8 mouse cellular contexts compared by ENCODE assay signal in the genomic region with DNA sequence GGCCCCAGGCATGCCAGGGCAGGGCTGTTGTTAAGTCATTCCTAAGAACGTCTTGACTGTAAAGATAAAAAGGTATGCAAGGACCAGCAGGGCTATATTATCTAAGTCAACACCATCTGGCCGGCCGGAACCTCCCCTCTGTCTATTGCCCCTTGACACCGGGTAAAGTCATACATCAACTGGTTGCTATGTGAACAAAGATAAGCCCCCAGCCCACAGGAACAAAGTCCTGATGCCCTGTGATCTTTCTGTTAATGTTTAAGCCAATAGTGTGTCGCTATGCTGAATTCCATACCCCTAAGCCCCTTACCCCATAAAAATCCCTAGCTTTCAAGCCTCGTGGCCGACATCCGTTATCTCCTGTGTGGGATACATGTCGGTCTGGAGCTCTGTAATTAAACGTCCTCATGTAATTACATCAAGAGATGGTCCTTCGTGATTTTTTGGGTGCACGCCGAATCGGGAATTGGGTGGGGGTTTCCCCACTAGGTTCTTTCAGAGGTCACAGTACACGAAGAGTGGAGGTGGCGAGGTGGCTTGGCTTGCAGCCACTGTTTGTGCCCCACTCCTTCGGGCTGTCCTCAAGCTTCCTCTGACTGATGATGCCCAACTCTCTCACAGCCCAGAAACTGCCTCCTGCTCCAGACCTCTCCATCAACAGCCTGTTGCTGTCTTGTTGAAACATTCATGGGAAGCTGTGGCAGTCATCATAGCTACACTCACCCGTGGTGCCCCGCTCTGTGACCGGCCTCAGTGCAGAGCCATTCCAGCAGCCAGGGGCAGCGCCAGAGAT.
A peak's percentile ranks its signal among the peaks of the same experiment; 100 is the strongest.
DNase-seq lines count a peak whose midpoint lies in the region; ATAC-seq and TF ChIP-seq lines count a peak whose summit lies in the region.
"Not testable (repeated sequence)": the region's sequence is repeated elsewhere in the genome, so short reads cannot be mapped to it uniquely, and the experiment has no call there.

No protein-coding gene starts in this region.

- H3K4me1 ChIP-seq in forebrain, embryonic 12.5 days; intestine, embryonic 14.5 days (replicated peaks; ENCODE audit: control insufficient read depth, insufficient read depth, low read length); intestine, postnatal 0 days (replicated peaks; ENCODE audit: control insufficient read depth, insufficient read depth, low read length); liver, embryonic 11.5 days (replicated peaks; ENCODE audit: control insufficient read depth, insufficient read depth, low read length): not testable (repeated sequence)
- H3K4me1 ChIP-seq in liver, embryonic 15.5 days (replicated peaks) = peaks cover 16% of the 10 kb centered on the region
- peaks cover 30% of the 10 kb centered on the region for H3K4me1 ChIP-seq in lung, embryonic 15.5 days
- peaks cover 34% of the 10 kb centered on the region for H3K4me1 ChIP-seq in neural tube, embryonic 13.5 days (replicated peaks)

- H3K4me2 ChIP-seq in forebrain, embryonic 12.5 days; intestine, embryonic 14.5 days (ENCODE audit: low read length); liver, embryonic 11.5 days; lung, embryonic 15.5 days; neural tube, embryonic 13.5 days: not testable (repeated sequence)
- H3K4me2 ChIP-seq in intestine, postnatal 0 days (replicated peaks; ENCODE audit: low read depth) = peak overlapping the region; percentile 41
- H3K4me2 ChIP-seq in liver, embryonic 15.5 days = 0 out of 2 replicates have a peak overlapping the region, but pooled peaks have one; percentile 7

- H3K27me3 ChIP-seq in forebrain, embryonic 12.5 days; intestine, embryonic 14.5 days (replicated peaks; ENCODE audit: control insufficient read depth, insufficient read depth, low read length); intestine, postnatal 0 days (replicated peaks; ENCODE audit: control insufficient read depth, insufficient read depth, low read length); liver, embryonic 11.5 days (replicated peaks; ENCODE audit: control insufficient read depth, insufficient read depth, low read length); lung, embryonic 15.5 days; neural tube, embryonic 13.5 days: not testable (repeated sequence)
- peaks cover 16% of the 10 kb centered on the region; the same call in 1 of the 2 replicates for H3K27me3 ChIP-seq in liver, embryonic 15.5 days

- TF ChIP-seq CTCF in intestine, postnatal 0 days (IDR thresholded peaks at IDR 0.05; ENCODE audit: low read depth) = 0 out of 2 replicates have a peak, but pooled peaks have one; percentile 5

- 0 out of 2 replicates have a peak overlapping the region, but pooled peaks have one; percentile 0 for H3K27ac ChIP-seq in forebrain, embryonic 12.5 days
- H3K27ac ChIP-seq in intestine, embryonic 14.5 days (ENCODE audit: low read depth) = peak overlapping the region; percentile 60; the same call in 1 of the 2 replicates
- not testable (repeated sequence) for H3K27ac ChIP-seq in intestine, postnatal 0 days (ENCODE audit: low read depth, low read length); liver, embryonic 15.5 days (replicated peaks)
- H3K27ac ChIP-seq in liver, embryonic 11.5 days (ENCODE audit: low read depth, low read length) = peak overlapping the region; percentile 61
- peak overlapping the region; percentile 72 for H3K27ac ChIP-seq in lung, embryonic 15.5 days
- peak overlapping the region; percentile 55; the same call in 1 of the 2 replicates for H3K27ac ChIP-seq in neural tube, embryonic 13.5 days (replicated peaks)

- not testable (repeated sequence) for H3K4me3 ChIP-seq in forebrain, embryonic 12.5 days (replicated peaks); intestine, embryonic 14.5 days (ENCODE audit: low read depth, low read length); intestine, postnatal 0 days (ENCODE audit: low read depth, low read length); liver, embryonic 11.5 days (ENCODE audit: low read depth, low read length); liver, embryonic 15.5 days (replicated peaks); lung, embryonic 15.5 days; neural tube, embryonic 13.5 days

- 86% methylated on average over 21 of the region's 21 CpGs for WGBS in forebrain, embryonic 12.5 days
- 23% methylated on average over 21 of the region's 21 CpGs for WGBS in intestine, embryonic 14.5 days
- WGBS in intestine, postnatal 0 days = 21% methylated on average over 21 of the region's 21 CpGs
- 31% methylated on average over 21 of the region's 21 CpGs for WGBS in liver, embryonic 11.5 days
- WGBS in liver, embryonic 15.5 days (ENCODE audit: insufficient replicate concordance) = 24% methylated on average over 21 of the region's 21 CpGs
- WGBS in lung, embryonic 15.5 days = 9% methylated on average over 21 of the region's 21 CpGs
- WGBS in neural tube, embryonic 13.5 days = 32% methylated on average over 21 of the region's 21 CpGs

- DNase-seq in intestine, embryonic 14.5 days (ENCODE audit: low spot score); liver, embryonic 11.5 days (ENCODE audit: low spot score): not testable (repeated sequence)
- peak; percentile 71 for DNase-seq in yolk sac, embryonic 10.5 days (ENCODE audit: low spot score)

- not testable (repeated sequence) for H3K36me3 ChIP-seq in forebrain, embryonic 12.5 days (replicated peaks); intestine, embryonic 14.5 days (ENCODE audit: control insufficient read depth, insufficient read depth, low read length); intestine, postnatal 0 days (ENCODE audit: control insufficient read depth, insufficient read depth); liver, embryonic 11.5 days (ENCODE audit: control insufficient read depth, insufficient read depth, low read length); liver, embryonic 15.5 days (replicated peaks); lung, embryonic 15.5 days; neural tube, embryonic 13.5 days

- not testable (repeated sequence) for ATAC-seq in forebrain, embryonic 12.5 days (ENCODE audit: low FRiP score); liver, embryonic 11.5 days (replicated peaks; ENCODE audit: low FRiP score); lung, embryonic 15.5 days (ENCODE audit: borderline replicate concordance, extremely low read depth, low FRiP score, low TSS enrichment); neural tube, embryonic 13.5 days (ENCODE audit: low read depth)
- peak; percentile 87 for ATAC-seq in intestine, embryonic 14.5 days (replicated peaks; ENCODE audit: low FRiP score, low TSS enrichment, low read depth)
- ATAC-seq in intestine, postnatal 0 days = peak; percentile 35; the same call in 1 of the 2 replicates
- ATAC-seq in liver, embryonic 15.5 days (ENCODE audit: insufficient read depth) = 0 out of 2 replicates have a peak, but pooled peaks have one; percentile 34

- not testable (repeated sequence) for H3K9ac ChIP-seq in forebrain, embryonic 12.5 days; intestine, embryonic 14.5 days (ENCODE audit: low read length); intestine, postnatal 0 days (ENCODE audit: low read depth, low read length); liver, embryonic 11.5 days (ENCODE audit: low read depth, low read length); liver, embryonic 15.5 days; lung, embryonic 15.5 days; neural tube, embryonic 13.5 days

- not testable (repeated sequence) for H3K9me3 ChIP-seq in forebrain, embryonic 12.5 days; intestine, embryonic 14.5 days (ENCODE audit: control insufficient read depth, low read length); intestine, postnatal 0 days (ENCODE audit: control insufficient read depth); liver, embryonic 11.5 days (ENCODE audit: control insufficient read depth, low read length); liver, embryonic 15.5 days (replicated peaks); lung, embryonic 15.5 days; neural tube, embryonic 13.5 days
